Mouse (Mus musculus) ES-CJ7 (cell line): ENCODE measurements at regions not wholly inside any gene's neighbourhood (a gene's known extent, or its start where the extent isn't known, plus 50 kb on each side); places are given as distances from the start of the nearest gene placed in this dataset.

ENCODE experiments used
- DNase-seq: peaks from one replicate; pipeline ENCODE4 v3.0.0; 2011; ENCODE audit warnings: low read depth, low spot score

GRCm38 (mm10) chr9:9606322-9606721 lies 367.4 kb upstream of the Arhgap42 start:
- no peak for DNase-seq

- peak; percentile 57 for DNase-seq
These were observed 352.4 kb upstream of the Arhgap42 start for GRCm38 (mm10) chr9:9591263-9591662.

- DNase-seq = no peak
These were observed 344.2 kb upstream of the Arhgap42 start for GRCm38 (mm10) chr9:9583011-9583605.

GRCm38 (mm10) chr9:9582301-9583010 lies 343.6 kb upstream of the Arhgap42 start:
- no peak for DNase-seq

GRCm38 (mm10) chr9:9568040-9568649 lies 329.2 kb upstream of the Arhgap42 start:
- no peak for DNase-seq

- DNase-seq = no peak
These were observed 325.6 kb upstream of the Arhgap42 start for GRCm38 (mm10) chr9:9564551-9564950.

GRCm38 (mm10) chr9:9548657-9549056 lies 309.8 kb upstream of the Arhgap42 start:
- no peak for DNase-seq

- DNase-seq = no peak
These were observed 308.7 kb upstream of the Arhgap42 start for GRCm38 (mm10) chr9:9547570-9547969.

- DNase-seq = no peak
These were observed 308.2 kb upstream of the Arhgap42 start for GRCm38 (mm10) chr9:9547121-9547520.

- DNase-seq = no peak
These were observed 261.4 kb upstream of the Arhgap42 start for GRCm38 (mm10) chr9:9500345-9500744.

- DNase-seq = no peak
These were observed 254.8 kb upstream of the Arhgap42 start for GRCm38 (mm10) chr9:9493594-9494182.

- no peak for DNase-seq
These were observed 238.2 kb upstream of the Arhgap42 start for GRCm38 (mm10) chr9:9477145-9477544.

GRCm38 (mm10) chr9:9475009-9475744 lies 236.3 kb upstream of the Arhgap42 start:
- DNase-seq = no peak

- peak; percentile 19 for DNase-seq
These were observed 205.3 kb upstream of the Arhgap42 start for GRCm38 (mm10) chr9:9444213-9444612.

GRCm38 (mm10) chr9:9420326-9420725 lies 181.4 kb upstream of the Arhgap42 start:
- no peak for DNase-seq

- no peak for DNase-seq
These were observed 173.7 kb upstream of the Arhgap42 start for GRCm38 (mm10) chr9:9412460-9413181.

- peak; percentile 79 for DNase-seq
These were observed 155.3 kb upstream of the Arhgap42 start for GRCm38 (mm10) chr9:9394190-9394589.

GRCm38 (mm10) chr9:9376650-9377189 lies 137.8 kb upstream of the Arhgap42 start:
- peak; percentile 18 for DNase-seq

GRCm38 (mm10) chr9:9375304-9375904 lies 136.5 kb upstream of the Arhgap42 start:
- DNase-seq = peak; percentile 74

GRCm38 (mm10) chr9:9372594-9372993 lies 133.7 kb upstream of the Arhgap42 start:
- peak; percentile 69 for DNase-seq
